Mouse (Mus musculus): ENCODE measurements around the gene Olfr157.
"Not testable (repeated sequence)": the region's sequence is repeated elsewhere in the genome, so short reads cannot be mapped to it uniquely, and the experiment has no call there.

The Olfr157 gene

DNA sequence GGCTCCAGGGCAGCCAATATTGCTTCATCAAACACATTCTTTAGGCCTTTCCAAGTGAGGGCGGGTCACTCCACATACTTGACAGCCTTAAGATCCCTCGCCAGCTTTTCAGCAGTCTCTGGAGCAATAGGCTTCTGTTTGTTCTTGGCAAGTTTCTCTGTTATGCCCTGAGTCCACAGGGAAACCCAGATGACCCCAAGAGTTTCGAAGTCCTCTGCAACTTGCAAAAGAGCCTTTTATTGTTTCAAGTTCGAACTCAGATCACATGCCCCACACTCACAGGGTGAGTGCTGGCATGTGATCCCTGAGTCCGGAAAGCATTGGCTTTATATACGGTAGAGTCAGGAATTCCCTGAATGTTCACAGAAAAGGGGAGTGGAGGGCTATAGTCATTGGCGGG is 41.1 kb downstream of the Olfr157 start:
- no peak for DNase-seq (ENCODE audit: low spot score in 2 of 2)

DNA sequence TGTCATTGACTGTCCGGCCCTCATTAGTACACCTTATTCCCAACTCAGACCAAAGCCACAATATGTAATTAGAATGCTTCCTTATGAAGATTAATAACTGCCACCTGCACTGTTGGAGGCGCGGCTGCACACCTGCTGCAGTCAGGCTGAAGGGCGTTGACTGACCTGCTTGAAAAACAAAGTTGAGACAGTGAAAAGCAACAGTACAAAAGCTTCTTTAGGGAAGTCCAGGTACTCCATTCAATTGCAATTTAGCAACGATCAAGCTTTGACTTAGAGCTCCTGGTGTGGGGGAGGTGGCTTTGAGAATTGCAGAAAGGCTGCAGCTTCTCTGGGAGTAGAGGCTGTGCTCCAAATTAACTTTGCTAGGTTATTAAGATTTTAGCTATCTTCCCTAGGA is 44.2 kb downstream of the Olfr157 start:
- not testable (repeated sequence) for DNase-seq (ENCODE audit: low spot score in 2 of 2)

DNA sequence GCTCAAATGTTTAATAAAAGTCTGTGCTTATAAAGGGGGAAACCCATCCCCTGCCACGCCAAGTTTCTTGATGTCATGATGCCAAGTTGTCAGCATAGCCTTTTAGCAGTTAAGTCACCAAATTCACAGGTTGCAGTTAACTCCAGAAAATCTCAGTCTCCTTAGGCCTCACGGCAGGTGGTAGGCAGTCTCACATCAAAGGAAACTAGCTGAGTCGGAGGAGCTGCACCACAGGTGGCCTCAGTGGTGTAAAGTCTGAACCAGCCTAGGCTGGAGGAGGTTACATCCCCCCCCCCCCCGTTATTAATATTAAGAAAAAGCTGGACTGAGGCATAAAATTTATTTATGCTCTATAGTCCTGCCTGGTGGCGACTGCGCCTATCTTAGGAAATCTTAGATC is 44.7 kb downstream of the Olfr157 start:
- no peak for DNase-seq (ENCODE audit: low spot score in 2 of 2)
